Mouse (Mus musculus): Measurements from ENCODE around the gene Serinc5. TPM values are rescaled to one million over a fixed set of nuclear protein-coding genes. Genes with fewer than 3 reads are reported as not detected.

Gene Serinc5
- total RNA-seq (2023) = 10 to 100 TPM; 13.7 to 17.6 TPM

GRCm38 (mm10) chr13:92610311-92611221, at the start of gene Serinc5:
Gene Serinc5, plus strand, starts transcription at chr13:92611091.

GRCm38 (mm10) chr13:92576072-92576471, 34.8 kb upstream of the Serinc5 start, which contains the start of gene Spz1:
Gene Spz1, minus strand, starts transcription at chr13:92576172.

Other genes starting within 250 kb of the Serinc5 start
- not detected for gene Ankrd34b, start 185.2 kb upstream of the Serinc5 start, total RNA-seq (2023)
- gene Fam151b, start 127.1 kb upstream of the Serinc5 start, total RNA-seq (2023) = 1 to 10 TPM; 3.0 to 4.3 TPM
- 10 to 100 TPM; 13.9 to 19.3 TPM for gene Zfyve16, start 80.2 kb upstream of the Serinc5 start, total RNA-seq (2023)
- not detected for gene Spz1, start 34.9 kb upstream of the Serinc5 start, total RNA-seq (2023)
- not detected for gene Thbs4, start 183.7 kb downstream of the Serinc5 start, total RNA-seq (2023)
- 10 to 100 TPM; 18.1 to 20.3 TPM for gene Mtx3, start 233.7 kb downstream of the Serinc5 start, total RNA-seq (2023)